9 mouse cellular contexts compared by ENCODE assay signal in the genomic region with DNA sequence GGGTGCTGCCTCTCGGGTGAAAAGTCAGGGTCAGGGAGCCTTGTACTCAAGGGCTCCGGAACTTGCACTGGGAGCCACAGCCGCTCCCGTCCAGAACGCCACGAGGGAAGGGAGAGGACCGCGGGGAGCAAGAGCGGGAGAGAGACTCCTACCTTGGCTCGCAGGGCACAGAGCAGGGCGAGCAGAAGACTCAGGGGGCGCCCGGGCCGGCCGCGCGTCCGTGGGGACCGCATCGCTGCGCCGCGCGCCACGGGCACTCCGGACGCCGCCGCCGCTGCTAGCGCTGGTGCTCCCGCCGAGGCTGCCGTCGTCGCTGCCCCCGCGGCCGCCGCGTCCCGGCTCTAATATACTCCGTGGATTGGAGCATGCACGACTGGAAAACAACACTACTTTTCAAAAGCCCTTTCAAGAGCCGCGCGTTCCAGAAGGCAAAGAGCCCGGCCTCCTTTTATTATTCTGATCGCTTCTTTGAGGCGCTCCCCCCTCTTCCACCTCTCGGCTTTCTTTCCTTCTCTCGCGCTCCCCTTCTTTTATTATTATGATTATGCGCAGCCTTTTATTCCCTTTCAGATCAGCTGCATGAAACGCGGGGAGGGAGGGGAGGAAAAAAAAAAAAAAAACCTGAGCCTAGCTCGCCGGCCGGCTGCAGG. TPM values are rescaled to one million over a fixed set of nuclear protein-coding genes. Genes with fewer than 3 reads are reported as not detected.
A peak's percentile ranks its signal among the peaks of the same experiment; 100 is the strongest.
DNase-seq lines count a peak whose midpoint lies in the region; ATAC-seq lines count a peak whose summit lies in the region.
"Had no signal": no experiment of that assay in that cellular context is flagged by ENCODE, and none has a peak within 500 bp of the region (broad histone marks: within the 10 kb centered on the region; RNA-seq: fewer than 3 reads in every experiment).

Jag1 (minus strand) TSS at position 620 of the 650 bp plus-strand sequence.

- peak; percentile 33 for ATAC-seq in forebrain, embryonic 14.5 days
- peak; percentile 51 for ATAC-seq in hindbrain, embryonic 11.5 days (ENCODE audit: low FRiP score)
- ATAC-seq in midbrain, embryonic 13.5 days: peak; percentile 31
- no peak for ATAC-seq in stomach, embryonic 16.5 days (ENCODE audit: insufficient read depth, low FRiP score)

- peak within 1 kb of the TSS; percentile 58 for H3K4me3 ChIP-seq in forebrain, embryonic 14.5 days (ENCODE audit: low read depth, low read length)
- H3K4me3 ChIP-seq in hindbrain, embryonic 11.5 days (ENCODE audit: low read depth, low read length): peak within 1 kb of the TSS; percentile 74
- H3K4me3 ChIP-seq in midbrain, embryonic 13.5 days (replicated peaks): peak within 1 kb of the TSS; percentile 73
- peak within 1 kb of the TSS; percentile 70 for H3K4me3 ChIP-seq in stomach, embryonic 16.5 days (replicated peaks; ENCODE audit: low read length)

- H3K4me1 ChIP-seq in forebrain, embryonic 14.5 days (ENCODE audit: control insufficient read depth, insufficient read depth, low read length): peaks cover 14% of the 10 kb centered on the region; the same call in 1 of the 2 replicates
- H3K4me1 ChIP-seq in hindbrain, embryonic 11.5 days (replicated peaks; ENCODE audit: control insufficient read depth, insufficient read depth, low read length): no peaks in the 10 kb centered on the region; the same call in 1 of the 2 replicates
- H3K4me1 ChIP-seq in midbrain, embryonic 13.5 days (replicated peaks): peaks cover 51% of the 10 kb centered on the region
- H3K4me1 ChIP-seq in stomach, embryonic 16.5 days (ENCODE audit: control insufficient read depth, insufficient read depth, low read length): peaks cover 10% of the 10 kb centered on the region

- under 1% methylated on average over 59 of the region's 59 CpGs for WGBS in forebrain, embryonic 14.5 days
- WGBS in hindbrain, embryonic 11.5 days: under 1% methylated on average over 51 of the region's 59 CpGs
- under 1% methylated on average over 53 of the region's 59 CpGs for WGBS in midbrain, embryonic 13.5 days
- WGBS in stomach, embryonic 16.5 days: under 1% methylated on average over 59 of the region's 59 CpGs

- H3K27ac ChIP-seq in forebrain, embryonic 14.5 days (ENCODE audit: low read depth, low read length): peak within 1 kb of the TSS; percentile 84
- H3K27ac ChIP-seq in hindbrain, embryonic 11.5 days (ENCODE audit: low read depth, low read length): peak within 1 kb of the TSS; percentile 84
- H3K27ac ChIP-seq in midbrain, embryonic 13.5 days: peak within 1 kb of the TSS; percentile 82
- peak within 1 kb of the TSS; percentile 99 for H3K27ac ChIP-seq in stomach, embryonic 16.5 days (ENCODE audit: low read length)

- peak within 1 kb of the TSS; percentile 75 for H3K9ac ChIP-seq in forebrain, embryonic 14.5 days (ENCODE audit: low read length)
- peak within 1 kb of the TSS; percentile 74 for H3K9ac ChIP-seq in hindbrain, embryonic 11.5 days (ENCODE audit: low read depth, low read length)
- H3K9ac ChIP-seq in midbrain, embryonic 13.5 days (replicated peaks): peak within 1 kb of the TSS; percentile 86
- H3K9ac ChIP-seq in stomach, embryonic 16.5 days (ENCODE audit: low read length): peak within 1 kb of the TSS; percentile 94

- H3K27me3 ChIP-seq in forebrain, embryonic 14.5 days (replicated peaks; ENCODE audit: control insufficient read depth, insufficient read depth, low read length): 0 out of 2 replicates have a peak, but pooled peaks cover 9% of the 10 kb centered on the region
- no peaks in the 10 kb centered on the region for H3K27me3 ChIP-seq in hindbrain, embryonic 11.5 days (ENCODE audit: control insufficient read depth, insufficient read depth, low read length)
- H3K27me3 ChIP-seq in midbrain, embryonic 13.5 days: peaks cover 28% of the 10 kb centered on the region
- H3K27me3 ChIP-seq in stomach, embryonic 16.5 days (ENCODE audit: control insufficient read depth, insufficient read depth, low read length): no peaks in the 10 kb centered on the region

- H3K4me2 ChIP-seq in forebrain, embryonic 14.5 days (ENCODE audit: low read length): peak within 1 kb of the TSS; percentile 98
- peak within 1 kb of the TSS; percentile 71 for H3K4me2 ChIP-seq in hindbrain, embryonic 11.5 days (replicated peaks; ENCODE audit: low read depth, low read length)
- peak within 1 kb of the TSS; percentile 98 for H3K4me2 ChIP-seq in midbrain, embryonic 13.5 days (replicated peaks)
- peak within 1 kb of the TSS; percentile 75 for H3K4me2 ChIP-seq in stomach, embryonic 16.5 days (ENCODE audit: low read depth, low read length)

- intact Hi-C loops in left cerebral cortex, postnatal 25 days (cut with DNase I): loop anchor here (2.0 to 10.0 kb wide), 3 partner anchors 201 to 829 kb away; no protein-coding TSS in a partner anchor

- peak; percentile 28 to 38 for DNase-seq in cerebellum, postnatal 14 days
- no peak for DNase-seq in cerebellum, adult 11-12 months
- DNase-seq in adrenal gland, adult 18-20 months (ENCODE audit: low spot score in 2 of 2): peak; percentile 53 to 64
- peak; percentile 83 for DNase-seq in forebrain, embryonic 14.5 days (ENCODE audit: low spot score)
- peak; percentile 75 for DNase-seq in hindbrain, embryonic 11.5 days (ENCODE audit: low spot score)
- peak; percentile 36 to 38 for DNase-seq in left cerebral cortex, postnatal 25 days (ENCODE audit: low spot score in 2 of 2)

- no peaks in the 10 kb centered on the region for H3K36me3 ChIP-seq in forebrain, embryonic 14.5 days (ENCODE audit: control insufficient read depth, insufficient read depth, low read length)
- no peaks in the 10 kb centered on the region for H3K36me3 ChIP-seq in hindbrain, embryonic 11.5 days (ENCODE audit: control insufficient read depth, insufficient read depth, low read length)
- no peaks in the 10 kb centered on the region for H3K36me3 ChIP-seq in midbrain, embryonic 13.5 days
- no peaks in the 10 kb centered on the region for H3K36me3 ChIP-seq in stomach, embryonic 16.5 days (ENCODE audit: control insufficient read depth, insufficient read depth, low read length)
- H3K36me3 ChIP-seq: G1E had no signal

- no peaks in the 10 kb centered on the region for H3K9me3 ChIP-seq in forebrain, embryonic 14.5 days (replicated peaks; ENCODE audit: control insufficient read depth, low read length)
- H3K9me3 ChIP-seq in hindbrain, embryonic 11.5 days (ENCODE audit: control insufficient read depth, low read length): no peaks in the 10 kb centered on the region
- no peaks in the 10 kb centered on the region for H3K9me3 ChIP-seq in midbrain, embryonic 13.5 days
- H3K9me3 ChIP-seq in stomach, embryonic 16.5 days (replicated peaks; ENCODE audit: control insufficient read depth, low read length): no peaks in the 10 kb centered on the region

RNA-seq across cellular contexts. Expression of gene Jag1, which starts in this region (rescaled TPM):
- 10 to 100 TPM; 11.3 to 11.9 TPM for total RNA-seq in adrenal gland, adult 18-20 months (2021)
- polyA plus RNA-seq in forebrain, embryonic 14.5 days (2014; fragmentation: Nextera tagmentation; extraction: Ambion mirVana): 6.5 and 8.8 TPM in 2 replicates
- polyA plus RNA-seq in hindbrain, embryonic 11.5 days (2014; fragmentation: Nextera tagmentation; extraction: Ambion mirVana): 21.3 and 22.1 TPM in 2 replicates
- total RNA-seq in left cerebral cortex, postnatal 25 days (2021): 1 to 10 TPM; 4.2 to 6.0 TPM
- 22.1 and 27.4 TPM in 2 replicates for polyA plus RNA-seq in midbrain, embryonic 13.5 days (2015; fragmentation: Nextera tagmentation; extraction: Ambion mirVana)
- polyA plus RNA-seq in stomach, embryonic 16.5 days (2015; fragmentation: Nextera tagmentation; extraction: Ambion mirVana): 10.9 and 12.0 TPM in 2 replicates
- total RNA-seq: G1E had no signal
- polyA plus RNA-seq: G1E had no signal
